Mouse (Mus musculus) forebrain, embryonic 11.5 days (tissue): ENCODE data around the gene Nudt21. TPM values are rescaled to one million over a fixed set of nuclear protein-coding genes. Genes with fewer than 3 reads are reported as not detected.

Source experiments
- ATAC-seq: fragments of 200-750 bp; cut with Nextera tagmentation; replicated peaks from 2 replicates; pipeline ENCODE4 v1.8.0; 2017; ENCODE audit warnings: moderate TSS enrichment; ENCODE audit not compliant: low FRiP score
- DNase-seq: peaks from one replicate; pipeline ENCODE4 v3.0.0-alpha.2; 2017; ENCODE audit warnings: low spot score
- H3K27ac ChIP-seq: fragments of 300-500 bp; sonication (generic); 2 replicates; pipeline ENCODE4 v1.5.1; 2014; ENCODE audit warnings: low read depth, low read length
- H3K27me3 ChIP-seq: fragments of 300-500 bp; sonication (generic); 2 replicates; pipeline ENCODE4 v1.6.1; 2014; ENCODE audit warnings: mild to moderate bottlenecking, low read length, mixed read lengths; ENCODE audit not compliant: control insufficient read depth, insufficient read depth
- H3K36me3 ChIP-seq: fragments of 300-500 bp; sonication (generic); 2 replicates; pipeline ENCODE4 v1.6.1; 2014; ENCODE audit warnings: mild to moderate bottlenecking, low read length, moderate library complexity, mixed read lengths; ENCODE audit not compliant: control insufficient read depth, insufficient read depth
- H3K4me1 ChIP-seq: fragments of 300-500 bp; sonication (generic); replicated peaks from 2 replicates; pipeline ENCODE4 v1.6.1; 2014; ENCODE audit warnings: low read length, mixed read lengths; ENCODE audit not compliant: control insufficient read depth, insufficient read depth
- H3K4me2 ChIP-seq: fragments of 300-500 bp; sonication (generic); 2 replicates; pipeline ENCODE4 v1.6.1; 2014; ENCODE audit warnings: low read depth, mild to moderate bottlenecking, low read length, moderate library complexity, mixed read lengths; ENCODE audit not compliant: severe bottlenecking
- H3K4me3 ChIP-seq: fragments of 300-500 bp; sonication (generic); 2 replicates; pipeline ENCODE4 v1.5.1; 2014; ENCODE audit warnings: low read depth, low read length
- H3K9ac ChIP-seq: fragments of 300-500 bp; sonication (generic); 2 replicates; pipeline ENCODE4 v1.6.1; 2014; ENCODE audit warnings: low read length
- H3K9me3 ChIP-seq: fragments of 300-500 bp; sonication (generic); 2 replicates; pipeline ENCODE4 v1.6.1; 2016; ENCODE audit warnings: low read length, mixed read lengths; ENCODE audit not compliant: control insufficient read depth
- WGBS: fragments of 180-500 bp; shearing (Covaris S2); extraction: QIAGEN DNeasy Blood & Tissue Kit; methylation state at CpG from one replicate; pipeline ENCODE4 v1.1.7; 2014; 5-methylcytosine and 5-hydroxymethylcytosine counted together
- polyA plus RNA-seq: library from polyadenylated mRNA; unstranded; fragments of >200 nt; fragmentation: Nextera tagmentation; extraction: Ambion mirVana; gene quantifications from 2 replicates; pipeline ENCODE4 v1.2.1, GENCODE M21; 2014

The Nudt21 gene
- polyA plus RNA-seq, 1 experiment from 2014 or later, result 201 TPM

DNA sequence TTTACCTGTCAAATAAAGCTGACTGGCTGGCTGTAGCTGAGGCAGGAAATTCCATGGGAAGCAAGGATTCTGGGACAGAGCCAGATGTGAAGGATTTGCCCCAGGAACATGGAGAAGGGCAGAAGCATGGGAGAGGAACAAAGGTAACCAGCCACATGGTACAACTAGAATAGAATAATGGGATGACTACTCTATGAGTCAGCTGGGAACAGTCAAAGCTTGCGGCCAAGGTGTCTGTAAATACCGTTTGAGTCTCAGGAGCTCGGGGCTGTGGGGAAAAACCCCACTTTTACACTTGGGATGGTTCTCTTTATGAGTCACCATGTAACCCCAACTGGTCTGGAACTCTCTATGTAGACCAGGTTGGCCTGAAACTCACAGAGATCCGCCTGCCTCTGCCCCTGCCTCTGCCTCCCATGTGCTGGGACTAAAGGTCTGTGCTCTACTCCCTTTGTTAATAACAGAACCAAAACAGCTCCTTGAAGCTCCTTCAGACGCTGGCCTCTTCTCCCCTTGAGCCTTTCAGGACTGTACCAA lies 55.1 kb downstream of the Nudt21 start:
- Histone ChIP-seq H3K9ac (no peak overlapping the region), H3K9me3 (no peaks in the 10 kb centered on the region), H3K4me3 (no peak overlapping the region), H3K27ac (no peak overlapping the region), H3K4me2 (no peak overlapping the region), H3K36me3 (peaks cover 3% of the 10 kb centered on the region; the same call in 1 of the 2 replicates), H3K4me1 (no peaks in the 10 kb centered on the region), H3K27me3 (no peaks in the 10 kb centered on the region)
- ATAC-seq (no peak), DNase-seq (no peak)
- WGBS, result 95% methylated on average over 5 of the region's 5 CpGs

GRCm38 (mm10) chr8:93980141-93980540 lies 56.7 kb downstream of the Nudt21 start:
- WGBS, result 95% methylated on average over 4 of the region's 4 CpGs
- Histone ChIP-seq H3K9ac (no peak overlapping the region), H3K4me3 (no peak overlapping the region), H3K36me3 (peaks cover 7% of the 10 kb centered on the region; the same call in 1 of the 2 replicates), H3K4me1 (no peaks in the 10 kb centered on the region), H3K27me3 (no peaks in the 10 kb centered on the region), H3K9me3 (no peaks in the 10 kb centered on the region), H3K4me2 (no peak overlapping the region), H3K27ac (no peak overlapping the region)
- DNase-seq, result no peak
- no peak for ATAC-seq

DNA sequence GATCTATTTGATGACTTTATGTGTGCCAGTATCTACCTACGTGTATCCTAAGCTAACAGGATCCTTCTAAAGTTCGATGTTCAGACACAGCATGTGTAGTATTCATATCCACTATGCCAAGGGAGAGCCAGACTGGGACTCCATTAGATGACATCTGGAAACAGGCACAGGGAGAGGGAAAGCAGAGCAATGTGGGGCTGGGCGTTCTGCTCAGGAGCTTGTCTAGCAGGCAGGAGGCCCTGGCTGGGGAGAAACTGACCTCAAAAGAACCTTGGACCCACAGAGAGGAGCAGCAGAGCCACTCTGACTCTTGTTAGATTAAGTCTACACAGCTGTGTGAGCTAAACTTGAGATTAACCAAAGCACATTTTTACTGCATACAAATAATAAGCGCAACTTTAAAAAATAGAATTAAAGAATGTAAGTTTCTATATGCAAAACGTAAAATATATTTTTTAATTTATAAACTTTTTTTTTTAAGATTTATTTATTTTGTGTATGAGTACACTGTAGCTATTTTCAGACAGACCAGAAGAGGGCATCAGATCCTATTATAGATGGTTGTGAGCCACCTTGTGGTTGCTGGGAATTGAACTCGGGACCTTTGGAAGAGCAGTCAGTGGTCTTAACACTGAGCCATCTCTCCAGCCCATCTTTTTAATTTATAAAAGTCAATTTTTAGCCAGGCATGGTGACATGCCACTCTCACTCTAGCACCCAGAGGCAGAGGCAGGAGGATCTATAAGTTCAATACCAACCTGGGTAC lies 60.2 kb downstream of the Nudt21 start:
- 95% methylated on average over 6 of the region's 6 CpGs for WGBS
- no peaks in the 10 kb centered on the region for H3K9me3 ChIP-seq
- DNase-seq (no peak), ATAC-seq (no peak)
- no peak overlapping the region for H3K27ac ChIP-seq
- no peaks in the 10 kb centered on the region for H3K27me3 ChIP-seq
- no peak overlapping the region for H3K4me2 ChIP-seq
- H3K4me3 ChIP-seq, result no peak overlapping the region
- H3K4me1 ChIP-seq, result no peaks in the 10 kb centered on the region
- H3K9ac ChIP-seq, result no peak overlapping the region
- peaks cover 10% of the 10 kb centered on the region; the same call in 1 of the 2 replicates for H3K36me3 ChIP-seq

- Histone ChIP-seq H3K4me1 (no peaks in the 10 kb centered on the region), H3K9me3 (no peaks in the 10 kb centered on the region), H3K27me3 (no peaks in the 10 kb centered on the region), H3K9ac (no peak overlapping the region), H3K4me3 (no peak overlapping the region), H3K27ac (no peak overlapping the region), H3K36me3 (peaks cover 10% of the 10 kb centered on the region; the same call in 1 of the 2 replicates), H3K4me2 (no peak overlapping the region)
- WGBS, result 92% methylated on average over 2 of the region's 2 CpGs
- no peak for DNase-seq
- no peak for ATAC-seq
Observed at GRCm38 (mm10) chr8:93975358-93975757, 61.5 kb downstream of the Nudt21 start.

DNA sequence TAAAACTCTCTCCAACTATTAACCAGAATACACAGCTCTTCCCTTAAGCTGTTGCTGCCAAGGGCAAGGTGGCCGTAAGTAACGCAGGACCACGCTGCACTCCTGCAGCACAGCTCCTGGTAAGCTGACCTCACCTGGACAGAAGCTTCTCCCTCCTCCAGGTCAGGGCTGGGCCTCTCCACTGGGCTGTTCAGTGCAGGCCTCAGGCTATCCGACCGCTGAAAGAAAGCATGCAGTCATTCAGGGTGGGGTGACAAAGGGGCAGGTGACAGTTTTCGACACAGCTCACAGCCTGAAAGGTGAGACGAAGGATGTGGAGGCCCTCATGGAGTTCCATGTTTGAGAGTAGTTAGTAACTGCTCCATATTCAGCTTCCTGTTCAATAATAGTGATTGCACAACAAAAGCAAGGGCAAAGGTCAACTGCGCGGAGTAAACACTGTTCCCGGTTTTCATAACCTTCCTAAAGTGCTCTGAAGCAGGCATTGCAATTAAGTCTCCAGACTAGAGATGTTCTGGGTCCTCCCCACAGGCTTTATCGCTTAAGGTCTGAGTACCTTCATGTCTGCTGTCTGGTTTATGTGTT lies 62.1 kb downstream of the Nudt21 start:
- ATAC-seq (no peak), DNase-seq (no peak)
- no peaks in the 10 kb centered on the region for H3K4me1 ChIP-seq
- H3K27me3 ChIP-seq, result no peaks in the 10 kb centered on the region
- H3K36me3 ChIP-seq, result peaks cover 10% of the 10 kb centered on the region; the same call in 1 of the 2 replicates
- no peak overlapping the region for H3K27ac ChIP-seq
- no peaks in the 10 kb centered on the region for H3K9me3 ChIP-seq
- H3K4me2 ChIP-seq, result no peak overlapping the region
- WGBS, result 90% methylated on average over 11 of the region's 11 CpGs
- H3K4me3 ChIP-seq, result no peak overlapping the region
- no peak overlapping the region for H3K9ac ChIP-seq

GRCm38 (mm10) chr8:93973831-93974375 lies 62.9 kb downstream of the Nudt21 start:
- Histone ChIP-seq H3K4me2 (no peak overlapping the region), H3K27ac (no peak overlapping the region), H3K4me1 (no peaks in the 10 kb centered on the region), H3K27me3 (no peaks in the 10 kb centered on the region), H3K9ac (no peak overlapping the region), H3K4me3 (no peak overlapping the region), H3K9me3 (no peaks in the 10 kb centered on the region), H3K36me3 (peaks cover 10% of the 10 kb centered on the region; the same call in 1 of the 2 replicates)
- ATAC-seq (no peak), DNase-seq (peak; percentile 45)
- 93% methylated on average over 13 of the region's 13 CpGs for WGBS

DNA sequence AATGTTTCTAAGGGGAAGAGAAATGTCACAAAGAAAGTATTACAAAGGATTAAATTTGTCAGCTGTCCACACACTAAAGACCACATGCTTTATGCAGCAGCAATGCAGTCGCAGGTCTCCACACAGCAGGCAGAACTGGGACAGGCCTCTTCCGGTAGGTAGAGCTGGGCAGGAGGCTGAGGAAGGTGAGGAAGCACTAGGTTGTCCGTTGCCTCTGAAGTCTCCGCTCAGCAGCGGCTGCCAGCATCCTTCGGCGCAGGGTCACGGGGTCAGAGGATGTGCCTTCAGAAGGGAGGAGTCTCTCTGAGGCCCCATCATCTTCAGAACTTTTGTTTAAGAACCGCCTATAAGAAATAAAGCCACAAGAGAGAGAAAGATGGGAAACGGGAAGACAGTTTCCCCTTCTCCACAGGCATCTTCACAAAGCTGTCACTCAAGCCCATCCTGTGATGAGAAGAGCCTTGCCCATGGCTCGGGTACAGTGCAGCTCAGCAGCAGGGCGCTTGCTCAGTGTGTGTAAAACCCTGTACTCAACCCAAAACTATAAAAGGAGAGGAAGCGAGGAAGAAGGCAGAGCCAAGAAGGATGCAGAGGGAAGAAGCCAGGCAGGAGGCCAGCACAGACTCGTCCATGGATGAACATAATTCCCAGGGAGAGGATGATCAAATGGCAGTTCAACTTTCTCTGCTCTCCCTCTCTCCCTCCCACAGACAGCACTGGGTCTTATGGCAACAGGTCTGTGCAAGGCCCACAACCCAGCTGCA lies 63.7 kb downstream of the Nudt21 start:
- H3K4me3 ChIP-seq, result no peak overlapping the region
- no peak overlapping the region for H3K4me2 ChIP-seq
- H3K36me3 ChIP-seq, result peaks cover 10% of the 10 kb centered on the region; the same call in 1 of the 2 replicates
- no peak for ATAC-seq
- no peak overlapping the region for H3K27ac ChIP-seq
- no peaks in the 10 kb centered on the region for H3K9me3 ChIP-seq
- H3K27me3 ChIP-seq, result no peaks in the 10 kb centered on the region
- no peaks in the 10 kb centered on the region for H3K4me1 ChIP-seq
- DNase-seq, result peak; percentile 39
- 90% methylated on average over 14 of the region's 14 CpGs for WGBS
- no peak overlapping the region for H3K9ac ChIP-seq

DNA sequence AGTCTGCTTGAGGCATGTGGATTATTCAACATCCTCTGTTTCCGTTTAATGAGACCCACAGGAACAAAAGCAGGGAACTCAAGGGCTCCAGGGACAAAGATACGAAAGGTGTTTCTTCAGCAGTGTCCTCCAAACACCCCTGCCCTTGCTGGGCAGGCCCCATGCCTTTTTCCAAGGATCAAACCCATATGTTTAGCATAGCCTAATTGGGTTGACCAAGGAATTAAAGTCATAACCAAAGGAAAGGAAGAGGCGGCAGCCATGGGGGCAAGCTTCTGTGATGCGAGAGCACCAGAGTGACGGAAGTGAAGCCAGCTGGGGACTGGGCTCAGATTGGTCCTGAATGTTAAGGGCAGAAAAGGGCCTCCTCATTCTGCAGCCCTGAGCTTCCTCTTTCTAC lies 64.6 kb downstream of the Nudt21 start:
- DNase-seq, result no peak
- Histone ChIP-seq H3K4me2 (no peak overlapping the region), H3K27ac (no peak overlapping the region), H3K4me3 (no peak overlapping the region), H3K4me1 (no peaks in the 10 kb centered on the region), H3K9me3 (no peaks in the 10 kb centered on the region), H3K36me3 (peaks cover 8% of the 10 kb centered on the region; the same call in 1 of the 2 replicates), H3K27me3 (no peaks in the 10 kb centered on the region), H3K9ac (no peak overlapping the region)
- WGBS, result 78% methylated on average over 5 of the region's 5 CpGs
- ATAC-seq, result no peak
